Mouse (Mus musculus): ENCODE measurements around the gene Fam110a. TPM values are rescaled to one million over a fixed set of nuclear protein-coding genes. Genes with fewer than 3 reads are reported as not detected.

Fam110a gene
- total and polyA plus RNA-seq, 2 experiments: 0.83 to 3.3 TPM

- H3K9ac ChIP-seq (ENCODE audit: low read depth, low read length): no peak within 1 kb of the TSS; the same call in 1 of the 2 replicates
- DNase-seq (ENCODE audit: extremely low read depth, low read depth, low spot score): peak; percentile 42
- H3K27ac ChIP-seq (replicated peaks; ENCODE audit: insufficient read depth, low read depth, low read length): no peak within 1 kb of the TSS
These were observed 16.5 kb upstream of the Fam110a start, which contains the start of gene Slc52a3 for GRCm38 (mm10) chr2:151996229-151997189. Slc52a3 (plus strand) TSS chr2:151996511.

GRCm38 (mm10) chr2:151994350-151995122, 14.5 kb upstream of the Fam110a start:
- peaks cover 4% of the 10 kb centered on the region; the same call in 1 of the 2 replicates for H3K4me1 ChIP-seq (ENCODE audit: control insufficient read depth, insufficient read depth, low read length)
- H3K36me3 ChIP-seq (ENCODE audit: control insufficient read depth, insufficient read depth, low read length): no peaks in the 10 kb centered on the region
- H3K9ac ChIP-seq (ENCODE audit: low read depth, low read length): no peak overlapping the region
- H3K4me3 ChIP-seq (ENCODE audit: insufficient read depth, low read depth, low read length): no peak overlapping the region
- H3K27ac ChIP-seq (replicated peaks; ENCODE audit: insufficient read depth, low read depth, low read length): no peak overlapping the region
- 23% methylated on average over 22 of the region's 22 CpGs for WGBS
- no peaks in the 10 kb centered on the region for H3K27me3 ChIP-seq (ENCODE audit: control insufficient read depth, insufficient read depth, low read length)
- DNase-seq (ENCODE audit: extremely low read depth, low read depth, low spot score): peak; percentile 56
- TF ChIP-seq POLR2A (IDR thresholded peaks at IDR 0.05; ENCODE audit: extremely low read depth, insufficient read depth, low read length) (no peak), CTCF (IDR thresholded peaks at IDR 0.05; ENCODE audit: low read depth, low read length) (peak; percentile 94)
- no peaks in the 10 kb centered on the region for H3K79me2 ChIP-seq (ENCODE audit: control insufficient read depth, insufficient read depth, low read length)

More at GRCm38 (mm10) chr2:151996229-151997189, 16.5 kb upstream of the Fam110a start, which contains the start of gene Slc52a3:
- TF ChIP-seq CTCF (IDR thresholded peaks at IDR 0.05; ENCODE audit: low read depth, low read length) (peak; percentile 90), POLR2A (IDR thresholded peaks at IDR 0.05; ENCODE audit: extremely low read depth, insufficient read depth, low read length) (no peak)
- Histone ChIP-seq H3K36me3 (ENCODE audit: control insufficient read depth, insufficient read depth, low read length) (no peaks in the 10 kb centered on the region), H3K4me3 (ENCODE audit: insufficient read depth, low read depth, low read length) (peak within 1 kb of the TSS; percentile 3; the same call in 1 of the 2 replicates), H3K4me1 (ENCODE audit: control insufficient read depth, insufficient read depth, low read length) (peaks cover 4% of the 10 kb centered on the region; the same call in 1 of the 2 replicates), H3K79me2 (ENCODE audit: control insufficient read depth, insufficient read depth, low read length) (no peaks in the 10 kb centered on the region), H3K27me3 (ENCODE audit: control insufficient read depth, insufficient read depth, low read length) (no peaks in the 10 kb centered on the region)
- WGBS: 6% methylated on average over 35 of the region's 35 CpGs

GRCm38 (mm10) chr2:151991446-151991845, 11.4 kb upstream of the Fam110a start:
- Histone ChIP-seq H3K79me2 (ENCODE audit: control insufficient read depth, insufficient read depth, low read length) (no peaks in the 10 kb centered on the region), H3K9ac (ENCODE audit: low read depth, low read length) (no peak overlapping the region), H3K4me3 (ENCODE audit: insufficient read depth, low read depth, low read length) (no peak overlapping the region), H3K36me3 (ENCODE audit: control insufficient read depth, insufficient read depth, low read length) (no peaks in the 10 kb centered on the region), H3K27ac (replicated peaks; ENCODE audit: insufficient read depth, low read depth, low read length) (no peak overlapping the region), H3K27me3 (ENCODE audit: control insufficient read depth, insufficient read depth, low read length) (no peaks in the 10 kb centered on the region), H3K4me1 (ENCODE audit: control insufficient read depth, insufficient read depth, low read length) (peaks cover 1% of the 10 kb centered on the region; the same call in 1 of the 2 replicates)
- WGBS: 66% methylated on average over 5 of the region's 5 CpGs
- DNase-seq (ENCODE audit: extremely low read depth, low read depth, low spot score): no peak
- no peak for TF ChIP-seq POLR2A (IDR thresholded peaks at IDR 0.05; ENCODE audit: extremely low read depth, insufficient read depth, low read length)
- TF ChIP-seq CTCF (IDR thresholded peaks at IDR 0.05; ENCODE audit: low read depth, low read length): no peak

DNA sequence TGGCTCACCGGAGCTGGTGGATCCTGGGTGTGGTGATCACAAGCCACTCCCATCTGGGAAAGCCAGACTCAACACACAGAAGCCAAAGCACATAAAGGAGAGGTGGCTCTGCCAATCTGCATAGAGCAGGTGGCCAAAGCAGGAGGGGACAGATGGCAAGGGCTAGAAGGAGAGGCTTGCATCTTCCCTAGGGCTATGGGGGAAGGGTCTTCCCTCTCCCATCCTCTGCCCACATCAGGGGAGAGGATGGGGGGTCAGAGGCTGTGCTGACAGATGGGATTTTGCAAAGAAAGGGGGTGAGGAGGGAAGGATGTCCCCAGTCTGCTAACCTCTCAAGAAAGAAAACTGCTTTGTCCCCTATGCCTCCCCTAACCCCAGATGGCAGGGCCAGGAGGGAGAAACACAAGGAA, 11.0 kb upstream of the Fam110a start:
- WGBS: 15% methylated on average over 1 of the region's 1 CpGs
- H3K9ac ChIP-seq (ENCODE audit: low read depth, low read length): no peak overlapping the region
- H3K79me2 ChIP-seq (ENCODE audit: control insufficient read depth, insufficient read depth, low read length): no peaks in the 10 kb centered on the region
- TF ChIP-seq CTCF (IDR thresholded peaks at IDR 0.05; ENCODE audit: low read depth, low read length) (no peak), POLR2A (IDR thresholded peaks at IDR 0.05; ENCODE audit: extremely low read depth, insufficient read depth, low read length) (no peak)
- H3K27me3 ChIP-seq (ENCODE audit: control insufficient read depth, insufficient read depth, low read length): no peaks in the 10 kb centered on the region
- DNase-seq (ENCODE audit: extremely low read depth, low read depth, low spot score): peak; percentile 39
- no peak overlapping the region for H3K27ac ChIP-seq (replicated peaks; ENCODE audit: insufficient read depth, low read depth, low read length)
- no peak overlapping the region for H3K4me3 ChIP-seq (ENCODE audit: insufficient read depth, low read depth, low read length)
- no peaks in the 10 kb centered on the region; the same call in 1 of the 2 replicates for H3K4me1 ChIP-seq (ENCODE audit: control insufficient read depth, insufficient read depth, low read length)
- no peaks in the 10 kb centered on the region for H3K36me3 ChIP-seq (ENCODE audit: control insufficient read depth, insufficient read depth, low read length)

- WGBS: 78% methylated on average over 2 of the region's 2 CpGs
These were observed 9.0 kb upstream of the Fam110a start for GRCm38 (mm10) chr2:151988978-151989377.

More at GRCm38 (mm10) chr2:151988978-151989377, 9.0 kb upstream of the Fam110a start:
- DNase-seq (ENCODE audit: extremely low read depth, low read depth, low spot score): no peak
- no peak overlapping the region for H3K9ac ChIP-seq (ENCODE audit: low read depth, low read length)
- no peaks in the 10 kb centered on the region for H3K4me1 ChIP-seq (ENCODE audit: control insufficient read depth, insufficient read depth, low read length)
- TF ChIP-seq CTCF (IDR thresholded peaks at IDR 0.05; ENCODE audit: low read depth, low read length): no peak
- TF ChIP-seq POLR2A (IDR thresholded peaks at IDR 0.05; ENCODE audit: extremely low read depth, insufficient read depth, low read length): no peak
- H3K4me3 ChIP-seq (ENCODE audit: insufficient read depth, low read depth, low read length): no peak overlapping the region
- no peaks in the 10 kb centered on the region for H3K79me2 ChIP-seq (ENCODE audit: control insufficient read depth, insufficient read depth, low read length)
- no peaks in the 10 kb centered on the region for H3K27me3 ChIP-seq (ENCODE audit: control insufficient read depth, insufficient read depth, low read length)
- H3K27ac ChIP-seq (replicated peaks; ENCODE audit: insufficient read depth, low read depth, low read length): no peak overlapping the region
- no peaks in the 10 kb centered on the region for H3K36me3 ChIP-seq (ENCODE audit: control insufficient read depth, insufficient read depth, low read length)

Measured in liver, adult 2 months (tissue).